Mouse (Mus musculus) thymus, postnatal 10 days (tissue): ENCODE data around the gene I0C0044D17Rik.
"Not testable (repeated sequence)": the region's sequence is repeated elsewhere in the genome, so short reads cannot be mapped to it uniquely, and the experiment has no call there.

Experiments
- DNase-seq, 2 experiments: peaks; one replicate each; pipeline ENCODE4 v3.0.0; 2021; ENCODE audit warnings: low spot score in 2 of 2

I0C0044D17Rik gene

GRCm38 (mm10) chr4:98823740-98824139 is at the start of gene I0C0044D17Rik:
TSS of gene I0C0044D17Rik (minus strand) at chr4:98823840.
- DNase-seq = not testable (repeated sequence)

- DNase-seq = no peak
Observed at GRCm38 (mm10) chr4:98865386-98866237, 42.0 kb upstream of the I0C0044D17Rik start.

- DNase-seq = no peak
Observed at GRCm38 (mm10) chr4:98864546-98864945, 40.9 kb upstream of the I0C0044D17Rik start.

GRCm38 (mm10) chr4:98864094-98864493 is 40.5 kb upstream of the I0C0044D17Rik start:
- no peak for DNase-seq

- no peak for DNase-seq
Observed at GRCm38 (mm10) chr4:98863451-98863850, 39.8 kb upstream of the I0C0044D17Rik start.

GRCm38 (mm10) chr4:98858151-98858855 is 34.7 kb upstream of the I0C0044D17Rik start:
- no peak for DNase-seq

GRCm38 (mm10) chr4:98857037-98857648 is 33.5 kb upstream of the I0C0044D17Rik start:
- no peak for DNase-seq

- no peak for DNase-seq
Observed at GRCm38 (mm10) chr4:98853926-98854325, 30.3 kb upstream of the I0C0044D17Rik start.

GRCm38 (mm10) chr4:98850485-98850884 is 26.8 kb upstream of the I0C0044D17Rik start:
- not testable (repeated sequence) for DNase-seq

- no peak for DNase-seq
Observed at GRCm38 (mm10) chr4:98847120-98847885, 23.7 kb upstream of the I0C0044D17Rik start.

GRCm38 (mm10) chr4:98846396-98846795 is 22.8 kb upstream of the I0C0044D17Rik start:
- DNase-seq = no peak

GRCm38 (mm10) chr4:98845687-98846125 is 22.1 kb upstream of the I0C0044D17Rik start:
- no peak for DNase-seq

- DNase-seq = no peak
Observed at GRCm38 (mm10) chr4:98845201-98845600, 21.6 kb upstream of the I0C0044D17Rik start.

- DNase-seq = no peak
Observed at GRCm38 (mm10) chr4:98843906-98844597, 20.4 kb upstream of the I0C0044D17Rik start.

- not testable (repeated sequence) for DNase-seq
Observed at GRCm38 (mm10) chr4:98841251-98841650, 17.6 kb upstream of the I0C0044D17Rik start.

- no peak for DNase-seq
Observed at GRCm38 (mm10) chr4:98840526-98840925, 16.9 kb upstream of the I0C0044D17Rik start.

- no peak for DNase-seq
Observed at GRCm38 (mm10) chr4:98838913-98839312, 15.3 kb upstream of the I0C0044D17Rik start.

- DNase-seq = no peak
Observed at GRCm38 (mm10) chr4:98837715-98838505, 14.3 kb upstream of the I0C0044D17Rik start.

GRCm38 (mm10) chr4:98836519-98836918 is 12.9 kb upstream of the I0C0044D17Rik start:
- no peak for DNase-seq

- DNase-seq = no peak
Observed at GRCm38 (mm10) chr4:98834782-98835181, 11.1 kb upstream of the I0C0044D17Rik start.
